Mouse (Mus musculus) layer of hippocampus, postnatal 25 days (tissue): ENCODE results near the gene Gm9376. TPM values are rescaled to one million over a fixed set of nuclear protein-coding genes. Genes with fewer than 3 reads are reported as not detected.

Source experiments
- DNase-seq, 2 experiments: peaks; one replicate each; pipeline ENCODE4 v3.0.0; 2022; ENCODE audit warnings: mixed read lengths in 2 of 2, low spot score in 1 of 2; ENCODE audit errors: extremely low spot score in 1 of 2
- microRNA-seq, 2 experiments: library from miRNA; unstranded; fragments of <30 nt; microRNA quantifications; one replicate each; pipeline ENCODE4 v1.2.0; 2021
- total RNA-seq, 2 experiments: library from RNA; stranded (reverse); gene quantifications; 2 replicates each; pipeline ENCODE4 v1.2.3; 2021

The Gm9376 gene
- total RNA-seq, 2 experiments from 2014 or later, result not detected

- DNase-seq, result no peak
Measured at GRCm38 (mm10) chr14:118277704-118278498, 11.1 kb downstream of the Gm9376 start.

- no peak for DNase-seq
Measured at GRCm38 (mm10) chr14:118282272-118282671, 15.5 kb downstream of the Gm9376 start.

- DNase-seq, result no peak
Measured at GRCm38 (mm10) chr14:118282917-118283316, 16.2 kb downstream of the Gm9376 start.

GRCm38 (mm10) chr14:118286096-118286495, 19.3 kb downstream of the Gm9376 start:
- no peak for DNase-seq

GRCm38 (mm10) chr14:118289133-118289532, 22.4 kb downstream of the Gm9376 start:
- no peak for DNase-seq

GRCm38 (mm10) chr14:118290009-118290408, 23.2 kb downstream of the Gm9376 start:
- DNase-seq, result no peak

GRCm38 (mm10) chr14:118302606-118303005, 35.8 kb downstream of the Gm9376 start:
- DNase-seq, result no peak

GRCm38 (mm10) chr14:118304560-118304959, 37.8 kb downstream of the Gm9376 start:
- DNase-seq, result no peak

GRCm38 (mm10) chr14:118305951-118306350, 39.2 kb downstream of the Gm9376 start:
- no peak for DNase-seq

GRCm38 (mm10) chr14:118307060-118307459, 40.3 kb downstream of the Gm9376 start:
- DNase-seq, result no peak

GRCm38 (mm10) chr14:118311703-118312102, 44.9 kb downstream of the Gm9376 start:
- DNase-seq, result no peak

- DNase-seq, result no peak
Measured at GRCm38 (mm10) chr14:118312664-118313063, 45.9 kb downstream of the Gm9376 start.

GRCm38 (mm10) chr14:118313931-118314330, 47.2 kb downstream of the Gm9376 start:
- no peak for DNase-seq

- no peak for DNase-seq
Measured at GRCm38 (mm10) chr14:118317260-118317659, 50.5 kb downstream of the Gm9376 start.

Small RNAs within 50 kb of the gene (microRNA-seq; reads per million reads assigned to microRNA genes)
- 0 reads per million in 2 experiments for gene Mir6241

Other genes with a start within 250 kb of the Gm9376 start
- gene Dct, start 214.7 kb upstream of the Gm9376 start, total RNA-seq, result 1 to 10 TPM; 1.1 to 1.4 TPM
- gene Tgds, start 134.2 kb upstream of the Gm9376 start, total RNA-seq, result 1 to 10 TPM; 8.3 to 8.4 TPM
- gene Gpr180, start 129.8 kb upstream of the Gm9376 start, total RNA-seq, result 10 to 100 TPM; 25.5 to 26.0 TPM
- gene Sox21, start 29.9 kb upstream of the Gm9376 start, total RNA-seq, result 10 to 100 TPM in 1 of 2 experiments, 1 to 10 TPM in 1; 9.9 to 11.6 TPM